Mouse (Mus musculus): Measurements from ENCODE around the gene Zbtb3.

Zbtb3 gene

DNA sequence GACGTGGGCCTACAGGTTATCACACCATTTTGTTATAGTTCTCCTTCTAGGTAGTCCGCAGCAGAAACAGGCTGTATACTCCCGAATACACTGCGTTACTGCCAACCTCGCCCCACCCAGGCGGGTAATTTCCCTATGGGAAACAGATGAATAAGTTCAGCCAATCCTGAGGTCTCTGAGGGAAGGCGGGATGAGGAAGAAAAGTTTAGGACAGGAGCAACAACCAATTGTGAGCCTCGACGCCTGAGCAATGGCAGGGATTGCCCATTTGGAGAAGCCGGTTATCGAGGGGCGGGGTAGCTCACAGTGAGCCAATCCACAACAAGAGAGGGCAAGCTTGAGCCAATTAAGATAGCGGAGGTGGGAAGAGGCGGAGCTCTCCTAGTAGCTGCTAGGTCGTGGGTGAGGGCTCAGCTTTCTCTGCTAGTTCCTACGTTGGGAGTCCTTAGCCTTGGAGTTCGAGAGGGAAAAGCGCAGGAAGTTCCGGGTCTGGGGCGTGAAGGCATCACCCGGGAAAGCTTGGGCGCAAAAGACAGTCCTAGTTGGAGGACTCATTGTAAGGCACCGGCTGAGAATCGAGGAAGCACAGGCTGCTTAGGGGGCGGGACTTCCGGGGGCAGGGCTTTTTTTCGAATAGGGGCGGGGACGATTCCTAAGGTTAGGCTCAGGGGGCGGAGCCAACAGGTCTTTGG lies at the start of gene Zbtb3:
Gene Zbtb3 (plus strand): TSS at position 426 of the 692 bp plus-strand sequence.
- DNase-seq (ENCODE audit: low spot score) = peak; percentile 73

DNA sequence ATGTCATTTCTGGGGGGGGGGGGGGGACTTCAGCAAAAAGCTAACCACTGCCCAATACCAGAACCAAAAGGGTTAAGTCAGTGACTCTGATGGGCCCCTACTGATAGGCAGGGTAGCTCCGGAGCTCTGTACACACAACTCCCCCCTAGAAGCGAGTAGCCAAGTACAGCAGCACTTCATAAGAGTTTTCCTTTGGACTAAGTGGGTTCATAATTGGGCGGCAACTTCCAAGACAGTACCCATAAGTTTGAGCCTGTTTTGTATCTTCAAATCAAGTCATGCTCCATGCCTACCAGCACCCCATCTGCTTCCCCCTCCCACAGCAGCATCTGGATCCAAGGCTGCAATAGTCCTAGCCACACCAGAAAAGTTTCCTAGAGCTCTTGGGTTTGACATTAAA lies 46.7 kb upstream of the Zbtb3 start:
- DNase-seq (ENCODE audit: low spot score) = no peak

DNA sequence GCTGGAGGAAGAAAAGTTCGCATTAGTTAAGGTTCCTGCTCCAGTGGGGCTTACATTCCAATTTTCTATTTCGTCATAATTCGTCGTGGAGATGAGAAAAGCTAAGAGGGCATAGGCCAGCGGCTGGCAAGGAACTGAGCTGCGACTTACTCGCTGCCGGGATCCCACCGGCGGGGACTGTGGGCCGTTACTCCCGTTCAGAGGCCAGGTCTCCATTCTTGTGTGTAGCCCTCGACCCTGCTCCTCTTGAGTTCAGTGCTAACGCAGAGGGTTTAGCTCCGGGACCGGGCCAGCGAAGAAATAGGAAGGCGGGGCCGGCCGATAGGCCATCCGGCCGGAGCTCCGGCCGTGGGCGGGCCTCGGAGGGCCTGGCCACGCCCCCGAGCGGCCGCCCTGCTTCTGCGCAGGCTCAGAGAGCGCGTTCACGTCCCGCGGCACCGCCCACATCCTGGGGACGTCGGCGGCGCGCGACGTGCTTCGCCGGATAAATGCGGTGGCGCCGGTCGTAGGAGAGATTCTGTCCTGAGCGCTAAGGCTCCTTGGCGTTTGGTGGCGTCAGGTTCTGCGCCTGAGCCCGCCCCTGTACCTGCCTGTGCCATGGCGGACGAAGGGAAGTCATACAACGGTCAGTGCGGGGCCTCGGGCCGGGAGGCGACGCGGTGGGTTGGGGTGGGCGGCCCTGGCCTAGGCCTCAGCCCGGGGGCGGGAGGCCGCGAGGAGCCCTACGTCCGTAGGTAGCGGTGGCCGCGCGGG lies 45.5 kb upstream of the Zbtb3 start, which contains the start of gene Nxf1:
Gene Nxf1 (plus strand): TSS at position 439 of the 753 bp plus-strand sequence.
- DNase-seq (ENCODE audit: low spot score) = peak; percentile 95

GRCm38 (mm10) chr19:8757471-8757998 lies 44.8 kb upstream of the Zbtb3 start:
- no peak for DNase-seq (ENCODE audit: low spot score)

DNA sequence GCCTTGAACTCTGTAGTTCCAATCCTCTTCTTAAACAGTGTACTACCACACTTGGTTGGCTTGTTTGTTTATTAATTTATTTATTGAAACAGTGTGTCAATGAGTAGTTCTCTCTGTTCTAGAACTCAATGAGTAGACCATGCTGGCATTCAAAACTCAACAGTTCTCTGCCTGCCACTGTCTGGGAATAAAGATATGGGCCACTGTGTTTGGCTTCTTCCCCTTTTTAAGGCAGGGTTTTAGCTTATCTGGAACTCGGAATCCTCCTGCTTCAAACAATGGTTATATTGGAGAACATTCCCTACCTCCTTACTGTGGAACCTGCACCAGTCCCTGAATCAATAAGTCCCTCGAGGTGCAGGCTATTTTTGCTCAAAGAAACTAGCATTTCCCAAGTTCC lies 43.5 kb upstream of the Zbtb3 start:
- no peak for DNase-seq (ENCODE audit: low spot score)

- no peak for DNase-seq (ENCODE audit: low spot score)
Observed at GRCm38 (mm10) chr19:8760757-8761156, 41.6 kb upstream of the Zbtb3 start.

DNA sequence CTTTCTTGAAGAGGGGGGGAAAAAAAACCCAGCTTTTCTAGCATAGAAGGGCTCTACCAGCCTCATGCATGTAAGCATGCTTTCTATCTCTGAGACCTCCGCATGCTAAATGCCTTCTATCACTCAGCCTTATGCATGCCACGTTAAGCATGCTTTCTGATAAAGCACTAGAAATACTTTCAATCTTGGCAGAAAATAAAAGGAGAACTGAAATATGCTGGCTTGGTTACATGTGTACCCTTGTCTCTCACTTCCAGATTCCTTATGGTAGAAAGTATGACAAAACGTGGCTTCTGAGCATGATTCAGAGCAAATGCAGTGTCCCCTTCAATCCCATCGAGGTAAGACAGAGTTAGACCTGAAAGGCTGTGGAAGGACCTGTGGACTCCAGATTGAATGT lies 39.1 kb upstream of the Zbtb3 start:
- no peak for DNase-seq (ENCODE audit: low spot score)

- no peak for DNase-seq (ENCODE audit: low spot score)
Observed at GRCm38 (mm10) chr19:8765562-8765961, 36.8 kb upstream of the Zbtb3 start.

- peak; percentile 77 for DNase-seq (ENCODE audit: low spot score)
Observed at GRCm38 (mm10) chr19:8770567-8771270, 31.6 kb upstream of the Zbtb3 start, which contains the start of gene Tmem223. Gene Tmem223, plus strand, starts transcription at chr19:8770996.

- no peak for DNase-seq (ENCODE audit: low spot score)
Observed at GRCm38 (mm10) chr19:8772996-8773395, 29.4 kb upstream of the Zbtb3 start.

DNA sequence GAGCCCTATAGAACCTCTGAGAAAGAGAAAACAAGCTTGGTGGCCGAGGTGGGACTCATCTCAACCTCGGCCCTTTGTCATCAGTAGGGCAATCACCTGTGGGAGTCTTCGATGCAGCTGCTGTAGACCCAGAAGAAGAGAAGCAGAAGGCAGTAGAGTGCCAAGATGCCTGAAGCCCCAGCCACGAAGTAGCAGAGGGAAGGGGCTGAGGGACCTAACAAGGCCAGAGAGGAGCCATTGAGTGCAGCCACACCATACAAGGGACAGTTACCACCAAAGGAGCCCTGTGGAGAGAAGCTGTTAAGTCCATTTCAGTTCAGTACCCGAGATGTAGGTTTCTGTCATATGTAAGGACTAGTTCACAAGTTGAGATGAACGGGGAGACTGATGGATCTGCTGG lies 28.9 kb upstream of the Zbtb3 start:
- DNase-seq (ENCODE audit: low spot score) = no peak

GRCm38 (mm10) chr19:8774086-8774835 lies 28.1 kb upstream of the Zbtb3 start, which contains the start of gene Tmem179b:
Gene Tmem179b, minus strand, starts transcription at chr19:8774467.
- DNase-seq (ENCODE audit: low spot score) = peak; percentile 98

DNA sequence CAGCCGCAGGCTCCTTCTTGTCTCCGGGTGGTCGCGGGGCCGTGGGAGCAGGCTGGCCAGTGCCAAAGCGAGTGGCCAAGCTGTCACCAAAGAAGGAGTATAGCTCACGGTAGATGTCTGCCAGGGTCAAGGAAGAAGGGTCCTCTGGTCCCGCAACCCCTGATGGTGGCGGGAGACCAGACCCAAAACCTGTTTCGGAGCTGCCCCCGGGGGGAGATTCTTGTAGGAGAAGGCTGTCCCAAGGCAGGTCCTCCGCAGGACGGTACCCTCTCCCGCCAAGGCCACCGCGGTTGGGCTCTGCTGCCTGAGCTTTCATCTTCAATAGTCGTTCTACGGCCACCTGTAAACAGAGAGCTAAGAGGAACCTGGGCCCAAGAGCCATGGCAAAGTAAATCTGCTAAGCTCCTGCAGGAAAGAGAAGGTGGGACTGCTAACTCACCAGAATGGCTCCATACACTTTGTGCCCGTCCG lies 27.4 kb upstream of the Zbtb3 start:
- peak; percentile 27 for DNase-seq (ENCODE audit: low spot score)

- DNase-seq (ENCODE audit: low spot score) = peak; percentile 76
Observed at GRCm38 (mm10) chr19:8786008-8786781, 16.2 kb upstream of the Zbtb3 start, which contains the start of gene Taf6l. Gene Taf6l, minus strand, starts transcription at chr19:8786417.

DNA sequence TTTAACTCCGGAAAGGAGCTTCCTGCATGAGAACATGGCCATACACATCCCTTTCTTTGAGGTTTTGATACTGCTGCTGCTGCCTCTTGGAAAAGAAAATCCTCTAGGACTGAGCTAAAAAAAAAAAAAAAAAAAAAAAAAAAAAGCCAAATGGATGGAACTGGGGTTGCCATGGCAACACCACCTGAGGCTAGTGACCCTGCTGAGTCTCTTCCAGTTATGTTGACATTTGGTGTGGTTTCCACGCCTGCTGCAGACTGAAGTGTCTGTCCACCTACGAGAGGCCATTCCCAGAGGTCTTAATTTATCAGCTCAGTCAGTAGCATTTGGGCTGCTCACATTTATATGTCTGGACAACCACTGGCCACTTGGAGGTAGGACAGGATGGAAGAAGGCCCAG lies 13.8 kb upstream of the Zbtb3 start:
- no peak for DNase-seq (ENCODE audit: low spot score)

- DNase-seq (ENCODE audit: low spot score) = no peak
Observed at GRCm38 (mm10) chr19:8789171-8789570, 13.2 kb upstream of the Zbtb3 start.

DNA sequence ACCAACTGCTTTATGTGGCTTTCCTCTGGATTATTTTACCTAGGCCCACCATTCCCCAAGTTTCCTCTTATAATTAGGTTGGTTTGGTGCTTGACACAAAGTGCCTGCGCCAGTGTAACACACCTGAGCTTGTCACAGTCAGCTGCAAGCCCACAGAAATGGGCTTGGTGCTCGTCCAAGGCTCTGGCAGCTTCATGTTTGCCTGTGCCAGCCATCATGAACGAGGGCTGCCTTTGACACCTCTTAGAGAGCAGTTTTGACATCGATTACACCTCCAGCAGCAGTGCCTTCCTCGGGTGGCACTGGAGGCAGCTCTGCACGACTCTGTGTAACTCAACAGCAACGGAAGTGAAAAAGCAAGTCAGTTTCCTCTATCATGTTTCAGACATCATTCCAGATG lies 12.2 kb upstream of the Zbtb3 start:
- DNase-seq (ENCODE audit: low spot score) = no peak

DNA sequence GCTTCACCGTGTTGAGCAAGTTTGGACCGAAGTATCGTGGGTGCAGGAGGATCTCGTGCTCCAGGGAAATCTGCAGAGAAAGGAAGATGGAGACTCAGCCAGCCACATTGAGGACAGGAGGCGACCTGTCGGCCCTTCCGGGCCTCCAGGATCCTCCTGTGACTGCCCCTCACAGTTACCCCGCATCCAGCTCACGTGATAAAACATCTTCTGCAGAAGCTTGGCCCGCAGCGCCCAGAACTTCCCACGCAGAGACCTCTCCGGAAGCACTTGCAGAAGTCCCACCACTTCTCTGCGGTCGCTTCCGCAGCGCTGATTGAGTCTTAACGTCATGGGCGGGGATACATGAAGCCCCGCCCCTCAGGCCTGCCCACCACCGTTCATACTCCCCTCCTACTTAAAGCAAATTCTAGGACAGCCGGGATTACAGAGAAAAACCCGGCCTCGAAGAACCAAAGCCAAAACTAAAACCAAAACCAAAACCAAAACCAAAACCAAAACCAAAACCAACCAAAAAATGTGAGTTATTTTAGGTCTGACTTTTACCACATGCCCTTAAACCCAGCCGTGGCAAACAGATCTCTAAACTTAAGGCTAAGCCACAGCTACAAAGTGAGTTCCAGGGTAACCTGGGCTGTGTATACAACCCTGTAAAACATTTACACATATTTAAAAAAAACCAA lies 4.0 kb upstream of the Zbtb3 start, which contains the start of gene Polr2g:
Gene Polr2g (minus strand): TSS at position 314 of the 683 bp plus-strand sequence.
- DNase-seq (ENCODE audit: low spot score) = peak; percentile 85

GRCm38 (mm10) chr19:8798947-8799315 lies 3.4 kb upstream of the Zbtb3 start:
- no peak for DNase-seq (ENCODE audit: low spot score)

DNA sequence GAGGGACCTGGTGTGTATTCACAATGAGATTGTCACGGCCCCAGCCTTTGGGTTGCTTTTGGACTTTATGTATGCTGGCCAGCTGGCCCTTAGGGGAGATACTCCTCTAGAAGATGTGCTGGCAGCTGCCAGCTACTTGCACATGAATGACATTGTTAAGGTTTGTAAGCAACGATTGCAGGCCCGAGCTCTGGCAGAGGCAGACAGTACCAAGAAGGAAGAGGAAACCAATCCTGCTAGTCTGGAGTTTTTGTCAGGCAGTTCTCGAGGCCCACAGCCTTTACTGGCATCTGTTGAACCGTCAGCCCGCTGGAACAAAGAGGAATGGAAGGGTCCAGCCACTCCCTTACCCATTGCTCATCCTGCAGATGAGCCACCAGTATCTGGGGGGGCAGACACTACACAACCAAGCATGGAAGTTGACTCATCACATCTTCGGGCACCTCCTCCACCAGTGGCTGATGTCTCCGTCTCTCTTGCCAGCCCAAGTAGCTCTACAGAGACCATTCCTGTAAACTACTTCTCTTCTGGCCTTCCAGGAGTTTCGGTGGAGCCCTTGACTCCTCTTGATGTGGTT lies 937 bp downstream of the Zbtb3 start:
- DNase-seq (ENCODE audit: low spot score) = no peak
